Mouse (Mus musculus) myocyte (in vitro differentiated cells): ENCODE data around the gene Krt28. TPM values are rescaled to one million over a fixed set of nuclear protein-coding genes. Genes with fewer than 3 reads are reported as not detected.

ENCODE experiments used
- H3K27me3 ChIP-seq: one replicate; pipeline ENCODE4 v1.6.1; 2011; ENCODE audit not compliant: control insufficient read depth, insufficient read depth, insufficient read length
- H3K36me3 ChIP-seq: one replicate; pipeline ENCODE4 v1.6.1; 2011; ENCODE audit not compliant: control insufficient read depth, insufficient read depth
- H3K4me2 ChIP-seq: one replicate; pipeline ENCODE4 v1.6.1; 2011; ENCODE audit warnings: low read depth, control low read depth
- H3K4me3 ChIP-seq: one replicate; pipeline ENCODE4 v1.5.1; 2011; ENCODE audit warnings: mild to moderate bottlenecking, control low read depth, moderate library complexity
- H3K79me2 ChIP-seq: one replicate; pipeline ENCODE4 v1.6.1; 2011; ENCODE audit not compliant: control insufficient read depth, insufficient read depth
- H3ac ChIP-seq: one replicate; pipeline ENCODE4 v1.6.1; 2011; ENCODE audit not compliant: control insufficient read depth, insufficient read length
- CEBPB ChIP-seq: IDR thresholded peaks from 2 replicates; pipeline ENCODE4 v1.6.1; 2011; ENCODE audit warnings: mild to moderate bottlenecking, moderate library complexity; ENCODE audit not compliant: poor library complexity, insufficient read depth, severe bottlenecking
- E2F4 ChIP-seq: IDR thresholded peaks from one replicate; pipeline ENCODE4 v1.6.1; 2011; ENCODE audit warnings: mild to moderate bottlenecking, control low read depth, moderate library complexity; ENCODE audit not compliant: insufficient read depth
- MAX ChIP-seq: IDR thresholded peaks from one replicate; pipeline ENCODE4 v1.6.1; 2011; ENCODE audit warnings: low read depth, mild to moderate bottlenecking, control low read depth
- MYOD1 ChIP-seq, 3 experiments: IDR thresholded peaks; one replicate each; pipeline ENCODE4 v1.6.1; 2011; ENCODE audit warnings: control low read depth in 2 of 3, low read depth in 2 of 3, mild to moderate bottlenecking in 2 of 3, moderate library complexity in 1 of 3; ENCODE audit not compliant: insufficient read length in 2 of 3, control insufficient read depth in 1 of 3
- MYOG ChIP-seq, 3 experiments: IDR thresholded peaks; one replicate each; pipeline ENCODE4 v1.6.1; 2011; ENCODE audit warnings: control low read depth in 2 of 3, low read depth in 2 of 3, mild to moderate bottlenecking in 2 of 3; ENCODE audit not compliant: insufficient read length in 2 of 3, control insufficient read depth in 1 of 3, insufficient read depth in 1 of 3
- POLR2A ChIP-seq: IDR thresholded peaks from one replicate; pipeline ENCODE4 v1.6.1; 2011; ENCODE audit warnings: low read depth, mild to moderate bottlenecking, control low read depth, moderate library complexity; ENCODE audit not compliant: insufficient read length
- POLR2AphosphoS2 ChIP-seq: IDR thresholded peaks from one replicate; pipeline ENCODE4 v1.6.1; 2011; ENCODE audit warnings: low read depth, control low read depth; ENCODE audit not compliant: insufficient read length
- REST ChIP-seq: IDR thresholded peaks from one replicate; pipeline ENCODE4 v1.6.1; 2011; ENCODE audit warnings: mild to moderate bottlenecking, control low read depth, moderate library complexity; ENCODE audit not compliant: insufficient read depth, insufficient read length
- SRF ChIP-seq: IDR thresholded peaks from one replicate; pipeline ENCODE4 v1.6.1; 2011; ENCODE audit warnings: low read depth; ENCODE audit not compliant: control insufficient read depth, insufficient read length
- TCF12 ChIP-seq: IDR thresholded peaks from one replicate; pipeline ENCODE4 v1.6.1; 2011; ENCODE audit warnings: mild to moderate bottlenecking, control low read depth; ENCODE audit not compliant: poor library complexity, insufficient read depth, severe bottlenecking
- TCF3 ChIP-seq: IDR thresholded peaks from one replicate; pipeline ENCODE4 v1.6.1; 2011; ENCODE audit warnings: low read depth, control low read depth; ENCODE audit not compliant: insufficient read length
- USF1 ChIP-seq: IDR thresholded peaks from one replicate; pipeline ENCODE4 v1.6.1; 2011; ENCODE audit warnings: low read depth, mild to moderate bottlenecking, control low read depth, moderate library complexity
- polyA plus RNA-seq: library from polyadenylated mRNA; unstranded; fragments of >200 nt; fragmentation: generic; extraction: Trizol; gene quantifications from one replicate; pipeline ENCODE4 v1.2.1, GENCODE M21; 2012; ENCODE audit warnings: missing spikeins

Krt28 gene
- polyA plus RNA-seq, 1 experiment, result 0.04 TPM

- Histone ChIP-seq H3K4me2 (peak overlapping the region; percentile 2), H3K79me2 (no peaks in the 10 kb centered on the region), H3K4me3 (no peak overlapping the region), H3K36me3 (no peaks in the 10 kb centered on the region), H3K27me3 (no peaks in the 10 kb centered on the region), H3ac (no peak overlapping the region)
- TF ChIP-seq REST (no peak), TCF12 (no peak), MAX (no peak), TCF3 (no peak), POLR2A (no peak), USF1 (no peak), E2F4 (no peak), SRF (no peak), CEBPB (no peak), POLR2AphosphoS2 (no peak), MYOD1 (IDR thresholded peaks at IDR 0.05; ENCODE audit: control insufficient read depth in 1 of 3, insufficient read length in 2 of 3, low read depth in 2 of 3) (no peak), MYOG (IDR thresholded peaks at IDR 0.05; ENCODE audit: control insufficient read depth in 1 of 3, insufficient read depth in 1 of 3, insufficient read length in 2 of 3, low read depth in 2 of 3) (no peak)
These were observed 16.2 kb upstream of the Krt28 start for GRCm38 (mm10) chr11:99390866-99391265.

- Histone ChIP-seq H3ac (no peak within 1 kb of the TSS), H3K36me3 (no peaks in the 10 kb centered on the region), H3K4me2 (no peak within 1 kb of the TSS), H3K4me3 (no peak within 1 kb of the TSS), H3K27me3 (no peaks in the 10 kb centered on the region), H3K79me2 (no peaks in the 10 kb centered on the region)
- no peak for TF ChIP-seq REST
- TF ChIP-seq TCF3, result no peak
- TF ChIP-seq POLR2A, result no peak
- TF ChIP-seq E2F4, result no peak
- no peak for TF ChIP-seq POLR2AphosphoS2
- no peak for TF ChIP-seq TCF12
- no peak for TF ChIP-seq CEBPB
- no peak for TF ChIP-seq SRF
- TF ChIP-seq MYOG (IDR thresholded peaks at IDR 0.05; ENCODE audit: control insufficient read depth in 1 of 3, insufficient read depth in 1 of 3, insufficient read length in 2 of 3, low read depth in 2 of 3), result no peak
- TF ChIP-seq USF1, result no peak
- TF ChIP-seq MAX, result no peak
- no peak for TF ChIP-seq MYOD1 (IDR thresholded peaks at IDR 0.05; ENCODE audit: control insufficient read depth in 1 of 3, insufficient read length in 2 of 3, low read depth in 2 of 3)
These were observed 14.6 kb upstream of the Krt28 start, which contains the start of gene Krt10 for GRCm38 (mm10) chr11:99389264-99389663. Krt10 (minus strand) TSS chr11:99389364.

GRCm38 (mm10) chr11:99388661-99389060 lies 14.0 kb upstream of the Krt28 start:
- H3K79me2 ChIP-seq, result no peaks in the 10 kb centered on the region
- no peak for TF ChIP-seq TCF3
- TF ChIP-seq REST, result no peak
- no peak for TF ChIP-seq MAX
- no peak for TF ChIP-seq USF1
- TF ChIP-seq MYOG (IDR thresholded peaks at IDR 0.05; ENCODE audit: control insufficient read depth in 1 of 3, insufficient read depth in 1 of 3, insufficient read length in 2 of 3, low read depth in 2 of 3), result no peak
- no peak for TF ChIP-seq MYOD1 (IDR thresholded peaks at IDR 0.05; ENCODE audit: control insufficient read depth in 1 of 3, insufficient read length in 2 of 3, low read depth in 2 of 3)
- no peak for TF ChIP-seq E2F4
- no peak for TF ChIP-seq SRF
- TF ChIP-seq TCF12, result no peak
- no peak for TF ChIP-seq CEBPB
- TF ChIP-seq POLR2A, result no peak
- TF ChIP-seq POLR2AphosphoS2, result no peak
- H3K36me3 ChIP-seq, result no peaks in the 10 kb centered on the region
- H3K4me2 ChIP-seq, result no peak overlapping the region
- H3K27me3 ChIP-seq, result no peaks in the 10 kb centered on the region
- H3ac ChIP-seq, result no peak overlapping the region
- H3K4me3 ChIP-seq, result no peak overlapping the region

GRCm38 (mm10) chr11:99385813-99386721 lies 11.4 kb upstream of the Krt28 start:
- Histone ChIP-seq H3ac (peak overlapping the region; percentile 54), H3K79me2 (no peaks in the 10 kb centered on the region), H3K4me2 (peak overlapping the region; percentile 83), H3K27me3 (no peaks in the 10 kb centered on the region), H3K36me3 (no peaks in the 10 kb centered on the region), H3K4me3 (peak overlapping the region; percentile 48)
- no peak for TF ChIP-seq REST
- no peak for TF ChIP-seq USF1
- peak in 2 of 3 experiments; percentile 63 to 64 for TF ChIP-seq MYOD1 (IDR thresholded peaks at IDR 0.05; ENCODE audit: control insufficient read depth in 1 of 3, insufficient read length in 2 of 3, low read depth in 2 of 3)
- TF ChIP-seq SRF, result no peak
- no peak for TF ChIP-seq E2F4
- peak; percentile 65 for TF ChIP-seq POLR2A
- TF ChIP-seq TCF12, result no peak
- TF ChIP-seq CEBPB, result no peak
- TF ChIP-seq TCF3, result no peak
- TF ChIP-seq MAX, result no peak
- peak; percentile 20 to 71 (median 71) for TF ChIP-seq MYOG (IDR thresholded peaks at IDR 0.05; ENCODE audit: control insufficient read depth in 1 of 3, insufficient read depth in 1 of 3, insufficient read length in 2 of 3, low read depth in 2 of 3)
- TF ChIP-seq POLR2AphosphoS2, result peak; percentile 55
